Mouse (Mus musculus): ENCODE measurements around the gene Nkx2-5. TPM values are rescaled to one million over a fixed set of nuclear protein-coding genes. Genes with fewer than 3 reads are reported as not detected.

Gene Nkx2-5
- polyA plus RNA-seq, 1 experiment from 2014 or later, result not detected

DNA sequence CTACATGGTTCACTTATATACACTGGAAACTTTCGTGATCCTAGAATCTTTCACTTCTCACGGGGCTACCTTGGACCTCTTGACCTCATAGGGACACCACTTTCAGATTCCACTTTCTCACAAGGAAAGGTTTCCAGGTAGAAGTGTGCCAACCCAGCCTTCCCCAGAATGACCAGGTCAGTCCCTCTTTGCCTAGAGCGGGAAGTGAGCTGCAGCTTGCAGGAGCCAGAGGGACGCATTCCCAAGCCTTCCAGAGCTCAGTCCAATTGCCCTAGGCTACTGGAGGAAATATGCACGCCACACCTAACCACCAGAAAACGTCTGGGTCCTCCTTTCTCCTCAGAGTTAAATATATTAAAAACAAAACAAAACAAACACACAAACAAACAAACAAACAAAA, 3.4 kb upstream of the Nkx2-5 start:
- H3K27ac ChIP-seq, result no peak overlapping the region
- H3K27me3 ChIP-seq (ENCODE audit: insufficient read depth, poor library complexity, severe bottlenecking), result peaks cover 98% of the 10 kb centered on the region
- 1% methylated on average over 6 of the region's 6 CpGs for WGBS
- peaks cover 25% of the 10 kb centered on the region for H3K4me1 ChIP-seq (replicated peaks)
- no peak overlapping the region for H3K4me3 ChIP-seq
- no peak for DNase-seq (ENCODE audit: low spot score)
- H3K9me3 ChIP-seq, result no peaks in the 10 kb centered on the region
- H3K36me3 ChIP-seq, result no peaks in the 10 kb centered on the region

DNA sequence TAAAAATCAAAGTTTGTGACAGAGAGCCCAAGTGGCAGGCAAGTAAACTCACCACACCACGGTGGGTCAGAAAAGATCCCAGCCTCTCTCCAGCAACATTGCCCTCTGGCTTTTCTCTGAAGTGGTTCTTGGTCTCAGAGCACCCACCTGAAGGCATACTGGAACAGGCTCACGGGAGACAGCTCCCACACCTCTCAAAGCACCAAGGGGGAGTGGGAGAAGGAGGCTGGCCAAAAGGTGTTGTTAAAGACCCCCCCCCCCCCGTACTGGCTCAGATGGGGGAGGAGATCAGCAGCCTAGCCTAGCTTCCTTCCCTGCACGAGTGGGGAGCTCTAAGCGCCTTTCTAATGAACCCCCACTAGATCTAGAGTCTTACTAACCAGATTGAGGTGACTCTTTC, 3.0 kb upstream of the Nkx2-5 start:
- DNase-seq (ENCODE audit: low spot score), result no peak
- no peak overlapping the region for H3K27ac ChIP-seq
- no peaks in the 10 kb centered on the region for H3K9me3 ChIP-seq
- no peaks in the 10 kb centered on the region for H3K36me3 ChIP-seq
- no peak overlapping the region for H3K4me3 ChIP-seq
- H3K27me3 ChIP-seq (ENCODE audit: insufficient read depth, poor library complexity, severe bottlenecking), result peaks cover 98% of the 10 kb centered on the region
- H3K4me1 ChIP-seq (replicated peaks), result peaks cover 25% of the 10 kb centered on the region
- 2% methylated on average over 5 of the region's 5 CpGs for WGBS

GRCm38 (mm10) chr17:26846411-26846810, 1.6 kb upstream of the Nkx2-5 start:
- 5% methylated on average over 8 of the region's 8 CpGs for WGBS
- H3K36me3 ChIP-seq, result no peaks in the 10 kb centered on the region
- no peaks in the 10 kb centered on the region for H3K9me3 ChIP-seq
- H3K4me3 ChIP-seq, result no peak overlapping the region
- peaks cover 98% of the 10 kb centered on the region for H3K27me3 ChIP-seq (ENCODE audit: insufficient read depth, poor library complexity, severe bottlenecking)
- H3K27ac ChIP-seq, result no peak overlapping the region
- DNase-seq (ENCODE audit: low spot score), result no peak
- H3K4me1 ChIP-seq (replicated peaks), result peaks cover 25% of the 10 kb centered on the region

DNA sequence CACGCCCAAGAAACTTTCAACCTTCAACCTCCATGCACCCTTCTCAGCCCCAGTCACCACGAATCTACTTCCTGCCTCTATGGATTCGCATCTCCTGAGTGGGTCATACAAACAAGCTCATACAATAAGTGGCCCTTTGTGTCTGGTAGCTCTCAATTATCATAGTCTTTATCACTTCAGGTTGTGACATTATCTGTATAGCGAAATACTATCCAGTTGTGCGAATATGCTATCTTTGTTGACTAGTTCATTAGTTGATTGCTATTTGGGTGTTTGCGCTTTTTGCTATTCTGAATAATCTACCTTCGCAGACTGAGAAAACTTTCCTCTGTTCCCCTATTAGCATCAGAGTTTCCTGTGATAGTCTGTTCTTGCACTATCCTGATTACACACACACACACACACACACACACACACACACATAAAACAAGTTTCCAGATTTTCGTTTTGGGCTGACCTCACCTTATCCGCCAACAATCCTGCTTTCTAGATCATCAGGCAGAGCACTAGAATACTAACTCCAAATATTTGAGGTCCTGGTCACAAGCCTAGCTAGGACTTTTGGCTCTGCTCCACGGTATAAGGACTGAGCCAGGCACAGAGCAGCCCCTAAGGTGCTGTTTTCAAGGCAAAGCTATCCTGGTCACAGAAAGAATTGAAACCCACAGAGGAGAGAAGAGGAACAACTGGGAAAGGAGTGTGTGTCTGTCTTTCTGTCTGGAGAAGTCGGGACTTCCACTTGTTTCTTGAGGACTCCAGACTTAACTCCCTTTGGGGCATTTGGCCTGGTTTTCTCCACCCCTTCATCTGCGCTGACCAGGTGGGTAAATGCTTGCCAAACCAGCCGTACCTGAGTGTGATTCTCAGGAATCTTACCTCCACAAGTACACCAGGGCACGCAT, 591 bp upstream of the Nkx2-5 start:
- H3K9me3 ChIP-seq, result no peaks in the 10 kb centered on the region
- H3K27ac ChIP-seq, result no peak overlapping the region
- no peak for DNase-seq (ENCODE audit: low spot score)
- H3K27me3 ChIP-seq (ENCODE audit: insufficient read depth, poor library complexity, severe bottlenecking), result peaks cover 98% of the 10 kb centered on the region
- WGBS, result 3% methylated on average over 14 of the region's 14 CpGs
- H3K4me1 ChIP-seq (replicated peaks), result peaks cover 26% of the 10 kb centered on the region
- no peak overlapping the region for H3K4me3 ChIP-seq
- H3K36me3 ChIP-seq, result no peaks in the 10 kb centered on the region

GRCm38 (mm10) chr17:26844371-26844851, 398 bp downstream of the Nkx2-5 start:
- DNase-seq (ENCODE audit: low spot score), result peak; percentile 56
- H3K9me3 ChIP-seq, result no peaks in the 10 kb centered on the region
- peaks cover 98% of the 10 kb centered on the region for H3K27me3 ChIP-seq (ENCODE audit: insufficient read depth, poor library complexity, severe bottlenecking)
- H3K4me3 ChIP-seq, result peak overlapping the region; percentile 29; the same call in 1 of the 2 replicates
- under 1% methylated on average over 36 of the region's 36 CpGs for WGBS
- no peak overlapping the region for H3K27ac ChIP-seq
- peaks cover 18% of the 10 kb centered on the region for H3K4me1 ChIP-seq (replicated peaks)
- no peaks in the 10 kb centered on the region for H3K36me3 ChIP-seq

DNA sequence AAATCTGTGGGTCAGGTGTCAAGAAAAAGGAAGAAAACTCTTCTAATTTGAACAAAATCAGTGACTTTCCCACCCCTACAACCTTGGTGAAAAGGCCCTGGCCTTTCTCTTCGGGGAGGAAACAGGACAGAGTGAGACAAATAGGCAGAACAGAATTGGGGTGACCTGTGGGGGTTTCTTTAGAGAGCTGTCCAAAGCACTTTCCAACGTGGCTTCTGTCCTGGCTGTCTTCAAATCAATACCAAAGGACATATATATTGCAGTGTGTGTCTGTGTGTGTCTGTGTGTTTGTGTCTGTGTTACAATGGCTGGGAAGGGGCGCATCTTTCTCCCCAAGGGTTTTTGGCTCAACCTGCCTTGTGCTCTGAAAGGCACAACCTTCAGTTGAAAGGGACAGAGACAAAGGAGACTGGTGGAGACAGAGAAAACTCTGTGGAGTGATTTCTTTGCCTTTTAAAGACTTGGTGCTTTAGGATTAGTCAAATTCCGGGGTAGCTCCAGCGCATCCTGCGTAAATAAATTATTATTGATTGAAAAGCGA, 1.0 kb downstream of the Nkx2-5 start:
- H3K27ac ChIP-seq, result no peak overlapping the region
- no peaks in the 10 kb centered on the region for H3K9me3 ChIP-seq
- peaks cover 99% of the 10 kb centered on the region for H3K27me3 ChIP-seq (ENCODE audit: insufficient read depth, poor library complexity, severe bottlenecking)
- no peaks in the 10 kb centered on the region for H3K36me3 ChIP-seq
- no peak overlapping the region for H3K4me3 ChIP-seq
- WGBS, result 2% methylated on average over 7 of the region's 7 CpGs
- peaks cover 24% of the 10 kb centered on the region for H3K4me1 ChIP-seq (replicated peaks)
- no peak for DNase-seq (ENCODE audit: low spot score)

DNA sequence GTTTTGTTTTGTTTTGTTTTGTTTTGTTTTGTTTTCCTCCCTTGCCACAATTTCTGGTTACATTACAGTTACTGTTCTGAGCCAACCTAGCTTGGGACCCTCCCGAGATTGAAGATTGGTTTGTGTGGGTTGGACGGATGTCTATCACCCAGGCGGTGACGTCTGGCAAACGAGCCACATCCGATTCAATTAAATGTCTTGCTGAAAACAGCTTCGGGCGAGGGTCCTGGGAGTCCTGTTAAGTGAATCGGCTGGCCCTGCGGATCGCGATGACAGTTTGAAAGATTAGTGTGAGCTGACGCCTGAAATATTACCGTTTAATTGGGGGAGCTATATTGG, 1.6 kb downstream of the Nkx2-5 start:
- no peak overlapping the region for H3K27ac ChIP-seq
- no peaks in the 10 kb centered on the region for H3K9me3 ChIP-seq
- no peaks in the 10 kb centered on the region for H3K36me3 ChIP-seq
- H3K4me1 ChIP-seq (replicated peaks), result peaks cover 24% of the 10 kb centered on the region
- DNase-seq (ENCODE audit: low spot score), result no peak
- peaks cover 100% of the 10 kb centered on the region for H3K27me3 ChIP-seq (ENCODE audit: insufficient read depth, poor library complexity, severe bottlenecking)
- no peak overlapping the region for H3K4me3 ChIP-seq
- WGBS, result under 1% methylated on average over 14 of the region's 14 CpGs

GRCm38 (mm10) chr17:26842431-26843228, 2.2 kb downstream of the Nkx2-5 start:
- H3K27me3 ChIP-seq (ENCODE audit: insufficient read depth, poor library complexity, severe bottlenecking), result peaks cover 100% of the 10 kb centered on the region
- peaks cover 24% of the 10 kb centered on the region for H3K4me1 ChIP-seq (replicated peaks)
- no peaks in the 10 kb centered on the region for H3K9me3 ChIP-seq
- 3% methylated on average over 9 of the region's 9 CpGs for WGBS
- H3K36me3 ChIP-seq, result no peaks in the 10 kb centered on the region
- H3K27ac ChIP-seq, result no peak overlapping the region
- no peak for DNase-seq (ENCODE audit: low spot score)
- H3K4me3 ChIP-seq, result no peak overlapping the region

DNA sequence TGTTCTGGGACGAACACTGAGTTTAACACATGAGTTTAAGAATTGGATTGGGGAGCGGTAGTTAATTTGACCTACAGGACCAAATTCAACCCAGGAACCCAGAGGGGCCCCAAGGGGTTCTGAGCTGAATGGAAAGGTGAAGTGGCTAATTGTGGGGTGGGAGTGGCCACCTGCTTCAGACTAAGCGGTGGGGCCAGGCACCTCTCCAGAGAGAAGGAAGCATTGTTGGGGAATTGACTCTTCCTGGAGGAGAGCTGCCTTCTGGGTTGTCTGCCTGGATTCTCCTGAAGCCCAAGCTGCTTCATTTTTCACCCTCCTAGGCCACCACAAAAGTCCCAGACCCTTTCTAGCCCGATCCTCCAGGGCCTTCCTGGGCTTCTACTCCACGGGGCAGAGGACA, 2.8 kb downstream of the Nkx2-5 start:
- no peak for DNase-seq (ENCODE audit: low spot score)
- no peak overlapping the region for H3K27ac ChIP-seq
- WGBS, result 2% methylated on average over 5 of the region's 5 CpGs
- H3K36me3 ChIP-seq, result no peaks in the 10 kb centered on the region
- H3K27me3 ChIP-seq (ENCODE audit: insufficient read depth, poor library complexity, severe bottlenecking), result peaks cover 100% of the 10 kb centered on the region
- no peaks in the 10 kb centered on the region for H3K9me3 ChIP-seq
- no peak overlapping the region for H3K4me3 ChIP-seq
- peaks cover 24% of the 10 kb centered on the region for H3K4me1 ChIP-seq (replicated peaks)

- H3K4me1 ChIP-seq (replicated peaks), result peaks cover 24% of the 10 kb centered on the region
- H3K9me3 ChIP-seq, result no peaks in the 10 kb centered on the region
- DNase-seq (ENCODE audit: low spot score), result no peak
- no peaks in the 10 kb centered on the region for H3K36me3 ChIP-seq
- H3K27me3 ChIP-seq (ENCODE audit: insufficient read depth, poor library complexity, severe bottlenecking), result peaks cover 100% of the 10 kb centered on the region
- peak overlapping the region; percentile 32 for H3K4me3 ChIP-seq
- H3K27ac ChIP-seq, result no peak overlapping the region
- under 1% methylated on average over 48 of the region's 48 CpGs for whole genome bisulfite sequencing
Observed at GRCm38 (mm10) chr17:26840922-26841731, 3.7 kb downstream of the Nkx2-5 start.

DNA sequence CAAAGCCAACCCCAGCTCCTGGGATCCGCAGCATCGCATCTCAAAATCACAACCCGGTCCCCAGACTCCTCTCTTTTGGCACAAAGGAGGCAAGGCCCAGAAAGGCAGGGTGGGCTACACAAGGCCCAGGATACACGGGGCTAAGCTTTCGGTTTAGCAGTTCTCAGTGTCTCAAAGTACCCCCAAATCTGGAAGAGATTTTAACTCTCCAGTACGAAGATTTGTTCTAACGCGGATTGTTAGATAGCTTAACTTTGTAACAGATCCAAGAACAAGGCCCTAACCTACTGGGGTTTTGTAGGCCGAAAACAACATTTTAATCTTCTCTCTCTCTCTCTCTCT, 4.4 kb downstream of the Nkx2-5 start:
- no peak for DNase-seq (ENCODE audit: low spot score)
- Histone ChIP-seq H3K36me3 (no peaks in the 10 kb centered on the region), H3K4me3 (no peak overlapping the region), H3K4me1 (replicated peaks) (peaks cover 26% of the 10 kb centered on the region), H3K27me3 (ENCODE audit: insufficient read depth, poor library complexity, severe bottlenecking) (peaks cover 100% of the 10 kb centered on the region), H3K9me3 (no peaks in the 10 kb centered on the region), H3K27ac (no peak overlapping the region)
- 3% methylated on average over 9 of the region's 9 CpGs for WGBS

GRCm38 (mm10) chr17:26839718-26840438, 4.9 kb downstream of the Nkx2-5 start:
- Histone ChIP-seq H3K4me3 (no peak overlapping the region), H3K27ac (no peak overlapping the region), H3K9me3 (no peaks in the 10 kb centered on the region), H3K27me3 (ENCODE audit: insufficient read depth, poor library complexity, severe bottlenecking) (peaks cover 100% of the 10 kb centered on the region), H3K36me3 (no peaks in the 10 kb centered on the region), H3K4me1 (replicated peaks) (peaks cover 26% of the 10 kb centered on the region)
- peak; percentile 55 for DNase-seq (ENCODE audit: low spot score)
- under 1% methylated on average over 26 of the region's 26 CpGs for WGBS
